Mouse (Mus musculus): Measurements from ENCODE around the gene Mgst1.
A peak's percentile ranks its signal among the peaks of the same experiment; 100 is the strongest.

The Mgst1 gene

DNA sequence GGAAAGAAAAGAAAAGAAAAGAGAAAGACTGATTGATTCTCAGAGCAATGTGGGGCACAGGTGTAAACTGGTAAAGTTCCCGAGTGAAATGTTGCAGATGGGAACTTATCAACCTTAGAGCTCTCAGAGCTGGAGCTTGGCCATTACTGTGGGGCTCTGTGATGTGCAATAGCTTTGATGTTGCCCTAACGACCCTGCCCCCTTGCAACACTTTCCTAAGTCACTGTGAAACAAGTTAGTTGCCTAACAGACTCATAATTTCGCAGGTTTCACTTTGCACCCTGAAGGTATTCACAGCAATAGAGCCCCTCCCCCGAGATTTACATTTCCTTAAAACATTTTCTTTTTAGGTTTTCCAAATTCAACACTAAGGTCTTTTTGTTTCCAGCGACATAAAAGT is at the start of gene Mgst1:
Gene Mgst1, plus strand, starts transcription at position 387 of the 400 bp plus-strand sequence.
- DNase-seq (ENCODE audit: low spot score), result no peak

- no peak for DNase-seq (ENCODE audit: low spot score)
These were observed 47.7 kb upstream of the Mgst1 start for GRCm38 (mm10) chr6:138092432-138092831.

DNA sequence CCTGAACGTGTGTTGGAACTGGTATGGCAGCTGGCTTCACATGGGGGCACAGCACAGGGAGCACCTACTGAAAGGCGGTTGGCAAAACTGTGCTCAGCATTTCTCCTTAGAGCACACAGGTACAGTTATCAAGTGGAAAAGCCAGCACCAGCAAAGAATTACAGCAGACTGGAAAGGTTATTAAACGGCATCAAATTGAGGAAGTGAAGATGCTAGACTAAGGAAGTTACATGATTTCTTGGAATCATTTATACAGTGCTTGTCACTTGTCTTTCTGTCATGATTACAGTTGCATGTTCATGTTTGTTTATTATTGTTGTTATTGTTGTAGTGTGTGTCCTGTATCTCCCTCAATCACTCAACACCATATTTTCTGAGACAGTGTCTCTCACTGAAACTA is 45.1 kb upstream of the Mgst1 start:
- DNase-seq (ENCODE audit: low spot score), result no peak

DNA sequence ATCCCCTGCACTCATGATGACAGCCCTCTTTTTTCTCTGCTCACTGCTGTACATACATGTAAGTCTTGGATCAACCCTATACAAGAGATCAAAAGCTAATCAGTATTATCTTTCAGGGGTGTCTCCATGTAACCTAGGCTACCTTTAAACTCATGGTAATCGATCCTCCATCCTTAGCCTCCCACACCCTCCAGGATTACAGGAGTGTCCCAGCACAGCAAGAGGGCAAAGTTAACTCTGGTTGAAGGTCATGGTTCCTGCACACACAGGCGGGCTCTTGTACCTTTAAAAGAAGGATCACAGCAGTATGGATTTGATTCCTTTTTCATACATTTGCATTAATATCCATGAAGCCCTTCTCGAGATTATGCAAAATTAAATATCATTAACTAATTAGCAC is 40.5 kb upstream of the Mgst1 start:
- DNase-seq (ENCODE audit: low spot score), result no peak

DNA sequence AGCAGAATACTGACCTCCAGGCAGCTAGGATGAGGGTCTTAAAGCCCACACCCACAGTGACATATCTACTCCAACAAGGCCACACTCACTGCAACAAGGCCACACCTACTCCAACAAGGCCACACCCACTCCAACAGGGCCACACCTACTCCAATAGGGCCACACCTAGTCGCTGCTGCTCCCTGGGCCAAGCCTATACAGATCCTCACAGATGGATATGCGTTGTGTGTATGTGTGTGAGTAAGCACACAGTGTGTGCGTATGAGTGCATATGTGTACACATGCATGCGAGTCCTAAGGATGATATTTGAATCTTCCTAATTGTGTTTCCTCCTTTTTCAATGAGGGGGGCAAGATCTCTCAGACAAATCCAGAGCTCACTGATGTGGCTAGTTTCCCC is 38.3 kb upstream of the Mgst1 start:
- no peak for DNase-seq (ENCODE audit: low spot score)

GRCm38 (mm10) chr6:138102940-138103339 is 37.2 kb upstream of the Mgst1 start:
- DNase-seq (ENCODE audit: low spot score), result no peak

DNA sequence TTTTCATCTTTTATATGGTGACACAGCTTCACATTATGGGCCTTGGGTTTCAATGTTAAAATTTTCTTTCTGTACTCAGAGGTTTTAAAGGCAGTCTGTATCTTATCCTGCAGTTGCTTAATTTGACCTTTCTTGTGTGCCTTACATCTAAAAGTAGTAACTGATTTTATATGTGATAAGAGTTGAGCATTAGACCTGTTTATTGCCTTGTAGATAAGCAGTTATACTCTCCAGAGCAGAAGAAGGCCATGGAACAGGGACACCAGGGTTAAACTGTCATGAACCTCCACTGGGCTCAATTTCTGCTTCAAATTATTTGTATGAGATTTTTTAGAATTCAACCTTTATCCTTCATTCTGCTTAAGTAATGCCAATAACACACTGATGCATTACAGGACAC is 35.6 kb upstream of the Mgst1 start:
- DNase-seq (ENCODE audit: low spot score), result no peak

DNA sequence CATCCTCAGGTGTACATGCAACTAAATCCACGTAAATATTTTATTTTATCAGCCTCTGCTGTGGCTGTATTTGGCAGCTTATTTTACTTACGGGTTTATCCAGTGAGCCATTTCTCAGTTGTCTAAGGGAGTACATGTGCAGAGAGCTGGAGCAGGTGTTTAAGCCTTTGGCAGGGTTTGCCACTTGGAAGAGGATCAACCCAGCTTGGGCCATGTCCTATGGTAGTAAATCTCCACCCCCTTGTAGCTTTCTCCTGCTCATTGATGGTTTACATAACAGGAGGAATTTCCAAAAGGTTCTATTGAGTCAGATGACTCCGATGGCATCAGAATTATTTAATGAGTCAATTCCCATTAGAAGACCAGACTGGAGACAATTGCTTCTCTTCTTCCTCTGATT is 22.6 kb upstream of the Mgst1 start:
- DNase-seq (ENCODE audit: low spot score), result no peak

GRCm38 (mm10) chr6:138128392-138129335 is 11.5 kb upstream of the Mgst1 start:
- no peak for DNase-seq (ENCODE audit: low spot score)

GRCm38 (mm10) chr6:138130541-138130940 is 9.6 kb upstream of the Mgst1 start:
- no peak for DNase-seq (ENCODE audit: low spot score)

- no peak for DNase-seq (ENCODE audit: low spot score)
These were observed 220 bp downstream of the Mgst1 start for GRCm38 (mm10) chr6:138140336-138140735.

DNA sequence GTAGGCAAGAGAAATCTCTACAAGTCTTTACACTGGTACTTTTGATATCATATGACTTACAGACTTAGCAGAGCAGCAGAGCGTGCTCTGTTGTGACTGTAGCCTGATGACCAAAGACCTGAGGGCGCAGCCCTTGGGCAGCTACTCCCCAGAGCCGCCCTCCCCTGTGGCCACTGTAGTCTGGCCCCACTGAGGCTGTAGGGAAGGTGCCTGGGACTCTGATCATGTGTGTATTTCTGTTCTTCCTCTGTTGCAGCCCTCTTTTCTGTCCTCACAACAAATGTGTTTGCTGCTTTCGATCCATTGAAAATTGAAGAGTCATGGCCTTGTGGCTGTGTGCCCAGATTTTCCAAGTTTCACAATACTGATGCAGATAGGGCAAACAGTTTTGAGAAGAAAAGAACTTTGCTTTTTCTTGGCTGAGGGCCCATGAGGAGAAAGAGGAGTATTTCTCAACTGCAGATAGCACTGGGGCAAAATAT is 1.0 kb downstream of the Mgst1 start:
- no peak for DNase-seq (ENCODE audit: low spot score)

DNA sequence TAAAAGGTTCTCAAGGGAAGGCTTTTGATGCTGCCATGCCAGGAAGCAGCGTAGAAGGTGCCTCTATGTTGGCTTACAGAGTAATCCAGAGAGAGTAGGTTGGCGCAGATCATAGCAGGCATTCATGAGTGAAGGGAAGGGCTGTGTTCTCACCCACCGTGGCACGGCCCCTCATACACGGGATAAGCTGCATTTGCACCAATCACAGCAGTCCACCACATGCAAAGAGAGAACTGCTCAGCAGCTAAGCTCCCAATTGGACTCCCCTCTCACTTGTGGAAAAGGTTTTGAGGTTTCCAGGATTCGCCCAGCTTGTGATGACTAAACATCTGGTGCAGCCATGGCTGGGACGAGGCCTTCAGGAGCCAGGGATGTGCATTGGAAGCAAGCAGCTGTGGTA is 2.5 kb downstream of the Mgst1 start:
- DNase-seq (ENCODE audit: low spot score), result no peak

DNA sequence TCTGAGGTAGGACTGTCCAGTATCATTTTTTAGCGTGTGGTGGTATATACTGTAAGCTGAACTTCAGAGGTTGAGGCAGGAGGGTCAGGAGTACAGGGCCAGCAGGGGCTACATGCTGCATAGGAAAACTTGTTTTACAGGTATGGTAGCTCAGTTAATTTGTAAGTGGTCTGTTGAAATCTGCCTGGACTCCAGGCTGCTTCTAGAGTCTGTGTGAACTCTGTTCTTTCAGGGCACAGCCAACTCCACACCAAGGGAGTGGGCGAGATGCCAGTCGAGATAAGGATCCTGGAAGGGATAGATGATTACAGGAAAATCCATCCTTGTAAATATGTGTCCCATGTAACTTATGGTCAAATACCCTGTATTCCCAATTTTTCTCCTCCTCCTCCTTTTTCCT is 3.3 kb downstream of the Mgst1 start:
- no peak for DNase-seq (ENCODE audit: low spot score)

- peak; percentile 24 for DNase-seq (ENCODE audit: low spot score)
These were observed 13.0 kb downstream of the Mgst1 start for GRCm38 (mm10) chr6:138153111-138153510.

DNA sequence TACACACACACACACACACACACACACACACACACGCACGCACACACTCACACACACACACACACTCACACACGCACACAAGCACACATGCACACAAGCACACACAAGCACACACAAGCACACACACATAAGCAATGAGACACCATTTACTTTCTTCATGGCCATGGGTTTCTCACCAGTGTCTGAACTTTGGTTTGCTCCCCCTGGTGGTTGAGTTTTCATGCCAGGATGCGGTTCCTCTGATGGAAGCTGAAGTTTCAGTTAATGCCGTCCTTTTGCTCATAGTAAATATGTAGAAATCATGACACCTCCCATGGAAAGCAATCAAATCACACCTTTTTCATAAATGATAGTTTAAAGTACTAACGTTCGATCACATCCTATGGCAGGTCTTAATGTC is 23.8 kb downstream of the Mgst1 start:
- DNase-seq (ENCODE audit: low spot score), result no peak

DNA sequence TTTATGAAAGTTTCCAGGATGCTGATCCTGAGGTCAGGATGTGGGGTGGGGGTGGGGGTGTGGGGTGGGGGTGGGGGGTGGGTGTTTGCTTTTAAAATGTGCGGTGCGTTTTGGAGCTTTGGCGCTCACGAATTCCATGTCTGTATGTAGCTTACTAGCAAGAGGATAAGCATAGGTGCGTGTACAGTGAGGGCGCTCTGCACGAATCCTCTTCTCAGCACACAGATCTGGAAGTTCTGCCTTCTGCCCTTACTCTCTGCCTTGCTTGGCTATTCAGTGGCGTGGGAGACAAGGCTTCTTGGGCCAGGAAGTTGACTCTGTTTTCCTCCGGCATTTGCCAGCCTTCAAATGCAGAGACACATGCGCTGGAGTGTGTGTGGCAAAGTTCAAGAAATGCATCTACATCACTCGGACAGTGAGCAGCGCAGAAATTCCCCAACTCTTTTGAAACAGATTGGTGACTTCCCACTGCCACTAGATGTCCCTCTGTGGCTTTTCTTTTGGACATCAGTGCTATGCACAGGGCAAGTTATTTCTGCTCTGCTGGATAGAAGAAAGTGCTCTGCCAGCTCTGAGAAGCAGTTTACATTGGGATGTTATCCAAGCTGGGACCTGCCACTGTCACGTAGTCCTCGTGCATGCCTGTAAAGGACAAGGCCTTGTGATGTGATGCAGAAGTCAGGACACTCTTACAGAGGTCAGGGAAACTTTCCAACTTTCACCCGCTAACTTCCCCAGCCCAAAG is 31.5 kb downstream of the Mgst1 start:
- DNase-seq (ENCODE audit: low spot score), result no peak
